Mouse (Mus musculus): Measurements from ENCODE around the gene Zfp865. TPM values are rescaled to one million over a fixed set of nuclear protein-coding genes. Genes with fewer than 3 reads are reported as not detected.
A peak's percentile ranks its signal among the peaks of the same experiment; 100 is the strongest.
"Not testable (repeated sequence)": the region's sequence is repeated elsewhere in the genome, so short reads cannot be mapped to it uniquely, and the experiment has no call there.

Gene Zfp865
- polyA plus RNA-seq, 1 experiment, result 52.4 TPM

- TF ChIP-seq POLR2A (IDR thresholded peaks at IDR 0.05; ENCODE audit: borderline replicate concordance, extremely low read depth, insufficient read depth, insufficient read length, poor library complexity, severe bottlenecking) (peak; percentile 77; the same call in 1 of the 2 replicates), CTCF (IDR thresholded peaks at IDR 0.05; ENCODE audit: borderline replicate concordance, extremely low read depth, insufficient read depth, insufficient read length) (no peak)
- DNase-seq (ENCODE audit: low read depth), result peak; percentile 97
Observed at GRCm38 (mm10) chr7:4996003-4996895, 23.9 kb upstream of the Zfp865 start, which contains the start of gene Zfp579. TSS of gene Zfp579 (minus strand) at chr7:4996158.

DNA sequence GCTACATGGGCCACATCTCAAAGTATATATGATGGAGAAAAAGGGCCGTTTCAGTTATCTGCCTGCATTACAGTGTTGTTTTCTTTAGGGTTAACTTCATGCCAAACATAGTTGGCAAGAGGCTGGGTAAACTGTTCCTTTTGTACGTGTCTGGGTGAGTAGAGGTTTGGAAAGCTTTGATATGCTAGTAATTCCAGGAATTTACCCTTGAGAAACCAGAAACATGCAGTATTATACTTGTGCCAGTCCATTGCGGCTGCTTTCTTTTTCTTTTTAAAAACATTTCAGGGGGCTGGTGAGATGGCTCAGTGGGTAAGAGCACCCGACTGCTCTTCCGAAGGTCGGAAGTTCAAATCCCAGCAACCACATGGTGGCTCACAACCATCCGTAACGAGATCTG, 23.2 kb upstream of the Zfp865 start:
- no peak for DNase-seq (ENCODE audit: low read depth)
- no peak for TF ChIP-seq CTCF (IDR thresholded peaks at IDR 0.05; ENCODE audit: borderline replicate concordance, extremely low read depth, insufficient read depth, insufficient read length)
- TF ChIP-seq POLR2A (IDR thresholded peaks at IDR 0.05; ENCODE audit: borderline replicate concordance, extremely low read depth, insufficient read depth, insufficient read length, poor library complexity, severe bottlenecking), result no peak

GRCm38 (mm10) chr7:4999876-5000275, 20.3 kb upstream of the Zfp865 start:
- TF ChIP-seq CTCF (IDR thresholded peaks at IDR 0.05; ENCODE audit: borderline replicate concordance, extremely low read depth, insufficient read depth, insufficient read length) (peak; percentile 7; the same call in 1 of the 2 replicates), POLR2A (IDR thresholded peaks at IDR 0.05; ENCODE audit: borderline replicate concordance, extremely low read depth, insufficient read depth, insufficient read length, poor library complexity, severe bottlenecking) (no peak)
- no peak for DNase-seq (ENCODE audit: low read depth)

GRCm38 (mm10) chr7:5002876-5003275, 17.3 kb upstream of the Zfp865 start:
- not testable (repeated sequence) for DNase-seq (ENCODE audit: low read depth)

GRCm38 (mm10) chr7:5008229-5008628, 11.9 kb upstream of the Zfp865 start:
- TF ChIP-seq CTCF (IDR thresholded peaks at IDR 0.05; ENCODE audit: borderline replicate concordance, extremely low read depth, insufficient read depth, insufficient read length) (no peak), POLR2A (IDR thresholded peaks at IDR 0.05; ENCODE audit: borderline replicate concordance, extremely low read depth, insufficient read depth, insufficient read length, poor library complexity, severe bottlenecking) (no peak)
- DNase-seq (ENCODE audit: low read depth), result no peak

- DNase-seq (ENCODE audit: low read depth), result no peak
- no peak for TF ChIP-seq POLR2A (IDR thresholded peaks at IDR 0.05; ENCODE audit: borderline replicate concordance, extremely low read depth, insufficient read depth, insufficient read length, poor library complexity, severe bottlenecking)
- no peak for TF ChIP-seq CTCF (IDR thresholded peaks at IDR 0.05; ENCODE audit: borderline replicate concordance, extremely low read depth, insufficient read depth, insufficient read length)
Observed at GRCm38 (mm10) chr7:5012681-5013513, 7.3 kb upstream of the Zfp865 start.

DNA sequence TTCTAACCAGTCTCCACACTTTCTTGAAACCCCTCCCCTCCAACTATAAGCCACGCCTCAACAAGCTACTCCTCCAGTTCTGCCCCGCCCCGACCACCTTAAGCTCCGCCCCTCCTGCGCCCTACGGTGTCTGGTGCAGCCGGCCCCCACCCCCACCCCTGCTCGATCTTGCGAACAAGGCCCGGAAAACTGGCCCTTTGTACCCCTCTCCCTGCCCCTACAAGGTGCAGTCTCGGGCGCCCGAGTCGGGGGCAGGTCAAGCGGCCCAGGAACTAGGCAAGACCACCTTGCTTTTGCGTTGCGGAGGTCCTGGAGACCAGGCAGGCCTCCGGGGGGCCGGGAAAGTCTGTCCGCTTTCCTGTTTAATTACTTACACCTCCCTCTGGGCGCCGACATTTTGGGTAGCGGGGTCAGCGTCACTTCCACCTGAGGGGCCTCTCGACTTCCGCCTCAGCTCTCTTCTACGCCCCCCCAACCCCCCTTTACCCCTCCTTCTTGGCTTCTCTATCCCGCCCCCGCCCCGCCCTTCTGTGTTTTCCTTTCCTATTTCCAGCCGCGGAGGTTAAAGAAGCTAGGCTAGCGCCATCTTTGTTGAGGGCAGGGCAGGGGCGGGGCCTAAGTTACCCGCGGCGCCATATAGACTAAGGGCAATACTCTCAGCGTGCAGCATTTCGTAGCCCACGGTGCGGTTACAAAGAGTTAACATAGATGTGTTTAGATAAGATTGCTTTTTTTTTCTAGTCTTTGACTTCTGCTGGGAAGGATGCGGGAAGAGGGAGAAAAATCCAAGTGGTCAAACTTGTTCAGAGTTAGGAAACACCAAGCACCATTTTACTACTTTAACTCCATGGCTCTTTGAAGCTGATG, 5.7 kb upstream of the Zfp865 start, which contains the start of the genes Zfp524 and Fiz1:
TSS of gene Zfp524 (plus strand) at position 165 of the 867 bp plus-strand sequence.
TSS of gene Fiz1 (minus strand) at position 447 of the 867 bp plus-strand sequence.
- TF ChIP-seq CTCF (IDR thresholded peaks at IDR 0.05; ENCODE audit: borderline replicate concordance, extremely low read depth, insufficient read depth, insufficient read length), result no peak
- TF ChIP-seq POLR2A (IDR thresholded peaks at IDR 0.05; ENCODE audit: borderline replicate concordance, extremely low read depth, insufficient read depth, insufficient read length, poor library complexity, severe bottlenecking), result peak; percentile 20; the same call in 1 of the 2 replicates
- DNase-seq (ENCODE audit: low read depth), result peak; percentile 99

DNA sequence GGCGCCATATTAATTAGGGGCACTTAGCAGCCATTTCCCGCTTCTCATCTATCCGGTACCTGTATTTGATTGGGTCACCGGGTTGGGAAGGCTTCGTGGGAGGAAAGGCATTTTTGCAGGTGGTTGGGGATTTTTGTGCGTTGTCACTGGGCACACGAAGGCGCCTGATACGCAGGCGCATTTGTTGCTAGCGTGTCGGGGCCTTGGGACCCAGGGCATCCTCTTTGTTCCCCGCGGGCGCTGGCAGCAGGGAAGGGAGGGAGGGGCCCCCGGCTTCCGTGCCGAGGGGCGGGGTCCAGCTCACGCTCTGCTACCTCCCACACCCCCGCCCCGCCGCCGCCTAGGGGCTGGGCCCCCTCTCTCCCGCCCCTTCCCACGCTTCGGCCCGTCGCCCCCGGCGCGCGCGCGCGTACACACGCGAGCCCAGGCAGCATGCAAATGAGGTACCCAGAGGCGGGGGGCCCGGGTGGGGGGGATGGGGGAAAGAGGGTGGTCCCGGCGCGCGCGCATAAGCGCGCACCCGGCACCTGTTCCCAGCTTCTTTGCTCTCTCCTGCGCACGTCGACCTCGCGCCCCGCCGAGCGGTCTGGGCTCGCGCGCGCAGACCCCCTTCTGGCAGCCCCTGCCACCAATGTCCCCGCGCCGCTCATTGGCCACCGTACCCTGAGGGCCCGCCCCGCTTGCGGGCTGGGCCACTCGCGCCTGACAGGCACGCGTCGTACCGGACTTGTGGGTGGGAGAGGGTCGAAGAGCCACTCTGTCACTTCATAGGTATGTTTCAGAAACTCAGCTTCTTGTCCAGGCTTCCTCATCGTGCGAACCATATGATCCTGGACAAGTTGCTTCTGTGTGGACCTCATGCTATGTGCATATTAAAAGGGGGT, 4.8 kb upstream of the Zfp865 start, which contains the start of gene Gm44973:
TSS of gene Gm44973 (plus strand) at position 379 of the 884 bp plus-strand sequence.
- peak; percentile 55; the same call in 1 of the 2 replicates for TF ChIP-seq POLR2A (IDR thresholded peaks at IDR 0.05; ENCODE audit: borderline replicate concordance, extremely low read depth, insufficient read depth, insufficient read length, poor library complexity, severe bottlenecking)
- no peak for TF ChIP-seq CTCF (IDR thresholded peaks at IDR 0.05; ENCODE audit: borderline replicate concordance, extremely low read depth, insufficient read depth, insufficient read length)
- DNase-seq (ENCODE audit: low read depth), result peak; percentile 98

- no peak for TF ChIP-seq CTCF (IDR thresholded peaks at IDR 0.05; ENCODE audit: borderline replicate concordance, extremely low read depth, insufficient read depth, insufficient read length)
- TF ChIP-seq POLR2A (IDR thresholded peaks at IDR 0.05; ENCODE audit: borderline replicate concordance, extremely low read depth, insufficient read depth, insufficient read length, poor library complexity, severe bottlenecking), result no peak
- no peak for DNase-seq (ENCODE audit: low read depth)
Observed at GRCm38 (mm10) chr7:5016057-5016456, 4.1 kb upstream of the Zfp865 start.

GRCm38 (mm10) chr7:5016920-5017319, 3.3 kb upstream of the Zfp865 start:
- DNase-seq (ENCODE audit: low read depth), result no peak
- TF ChIP-seq CTCF (IDR thresholded peaks at IDR 0.05; ENCODE audit: borderline replicate concordance, extremely low read depth, insufficient read depth, insufficient read length), result no peak
- no peak for TF ChIP-seq POLR2A (IDR thresholded peaks at IDR 0.05; ENCODE audit: borderline replicate concordance, extremely low read depth, insufficient read depth, insufficient read length, poor library complexity, severe bottlenecking)
